Mouse (Mus musculus): ENCODE results near the gene Npm1. TPM values are rescaled to one million over a fixed set of nuclear protein-coding genes. Genes with fewer than 3 reads are reported as not detected.

The Npm1 gene
- polyA plus RNA-seq, 1 experiment = 166 TPM

DNA sequence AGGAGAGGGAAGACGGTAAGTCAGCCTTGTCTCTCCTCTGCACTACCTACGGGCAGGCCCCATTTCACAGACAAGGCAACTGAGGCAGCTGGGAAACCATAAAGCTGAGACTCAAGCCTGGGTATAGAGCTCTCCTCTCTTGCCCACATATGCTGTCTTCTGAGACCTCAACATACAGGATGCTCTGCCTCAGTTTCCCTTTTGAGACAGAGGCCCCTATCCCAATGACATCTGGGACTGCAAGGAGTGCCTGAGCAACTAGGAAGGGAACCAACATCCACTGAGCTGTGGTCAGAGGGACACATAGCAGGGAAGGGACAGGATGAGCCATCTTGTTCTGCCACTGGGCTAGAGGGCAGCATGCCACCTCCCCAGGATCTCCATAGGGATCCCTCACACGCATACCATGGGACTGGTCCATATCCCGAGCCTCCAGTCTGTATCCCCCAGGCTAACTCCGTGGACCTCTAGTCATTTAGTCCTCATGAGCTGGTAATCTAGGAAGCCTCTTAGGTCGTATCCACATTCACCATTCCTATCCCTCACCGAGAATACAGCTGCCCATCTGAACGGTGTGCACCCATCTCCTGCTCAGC is 28.5 kb downstream of the Npm1 start:
- TF ChIP-seq POLR2A (IDR thresholded peaks at IDR 0.05; ENCODE audit: control insufficient read depth, extremely low read depth, insufficient read depth, low read length, poor library complexity) (no peak), CTCF (IDR thresholded peaks at IDR 0.05; ENCODE audit: borderline replicate concordance, control insufficient read depth, extremely low read depth, insufficient read depth, low read length, poor library complexity) (no peak)
- 92% methylated on average over 8 of the region's 8 CpGs for WGBS
- Histone ChIP-seq H3K4me1 (replicated peaks; ENCODE audit: control insufficient read depth, insufficient read depth, low read length) (no peaks in the 10 kb centered on the region), H3K4me3 (ENCODE audit: control insufficient read depth, insufficient read depth, low read length) (no peak overlapping the region), H3K27me3 (ENCODE audit: control insufficient read depth, insufficient read depth, low read length) (no peaks in the 10 kb centered on the region), H3K27ac (ENCODE audit: control insufficient read depth, insufficient read depth, low read length) (no peak overlapping the region), H3K36me3 (ENCODE audit: control insufficient read depth, insufficient read depth, low read length) (no peaks in the 10 kb centered on the region)
- DNase-seq = no peak

DNA sequence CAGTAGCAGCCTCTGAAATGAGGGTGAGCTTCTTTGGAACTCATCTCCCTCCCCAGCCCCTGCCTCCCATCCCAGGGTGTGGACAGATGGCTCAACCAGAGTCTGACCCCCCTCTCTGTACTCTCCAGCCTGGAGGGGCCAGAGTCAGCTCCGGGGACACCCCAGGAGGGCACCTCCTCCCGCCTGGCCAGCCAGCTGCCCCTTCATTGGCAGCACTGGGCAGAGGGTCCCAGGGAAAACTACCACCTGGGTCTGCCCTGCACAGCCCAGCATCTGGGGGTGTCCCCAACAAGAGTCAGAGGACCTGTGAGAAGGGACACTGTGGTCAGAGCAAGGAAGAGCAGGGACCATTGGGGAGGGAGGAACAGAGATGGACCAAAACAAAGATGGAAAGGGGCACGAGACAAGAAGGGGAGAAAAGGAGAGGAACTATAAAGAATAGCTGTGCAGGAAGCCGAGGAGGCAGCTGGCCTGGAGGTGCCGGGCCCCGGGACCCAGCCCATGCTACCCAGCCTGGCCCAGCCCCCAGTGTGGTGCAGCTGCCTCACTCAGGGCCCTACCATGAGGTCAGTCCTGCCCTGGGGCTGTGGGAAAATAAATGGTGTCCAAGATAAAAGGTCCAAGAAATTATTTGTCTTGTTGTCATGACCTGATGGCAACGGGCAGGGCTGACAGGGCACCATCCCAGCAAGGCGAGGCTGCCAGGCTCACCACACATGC is 30.2 kb downstream of the Npm1 start:
- WGBS = 66% methylated on average over 8 of the region's 8 CpGs
- TF ChIP-seq POLR2A (IDR thresholded peaks at IDR 0.05; ENCODE audit: control insufficient read depth, extremely low read depth, insufficient read depth, low read length, poor library complexity) (no peak), CTCF (IDR thresholded peaks at IDR 0.05; ENCODE audit: borderline replicate concordance, control insufficient read depth, extremely low read depth, insufficient read depth, low read length, poor library complexity) (no peak)

DNA sequence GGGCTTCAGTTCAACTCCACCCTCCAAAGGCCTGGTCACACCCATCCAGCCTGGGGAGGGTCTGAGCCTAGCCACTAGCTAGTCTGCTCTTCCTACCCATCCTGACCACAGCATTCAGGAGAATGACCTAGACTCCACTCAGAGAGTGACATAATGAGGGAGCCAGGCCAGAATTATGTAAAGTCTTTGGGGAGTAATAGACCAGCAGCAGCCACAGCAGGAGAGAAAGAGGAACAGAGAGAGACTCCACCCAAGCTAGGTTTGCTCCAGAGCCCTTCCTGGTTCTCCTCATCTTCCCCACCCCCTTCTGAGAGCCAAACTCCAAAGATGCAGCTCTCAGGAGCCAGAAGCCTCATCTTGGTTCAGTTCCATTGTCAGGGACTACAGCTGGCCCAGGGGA is 35.9 kb downstream of the Npm1 start:
- TF ChIP-seq POLR2A (IDR thresholded peaks at IDR 0.05; ENCODE audit: control insufficient read depth, extremely low read depth, insufficient read depth, low read length, poor library complexity) (no peak), CTCF (IDR thresholded peaks at IDR 0.05; ENCODE audit: borderline replicate concordance, control insufficient read depth, extremely low read depth, insufficient read depth, low read length, poor library complexity) (no peak)
- Histone ChIP-seq H3K27me3 (ENCODE audit: control insufficient read depth, insufficient read depth, low read length) (peaks cover 8% of the 10 kb centered on the region), H3K36me3 (ENCODE audit: control insufficient read depth, insufficient read depth, low read length) (no peaks in the 10 kb centered on the region), H3K4me1 (replicated peaks; ENCODE audit: control insufficient read depth, insufficient read depth, low read length) (no peaks in the 10 kb centered on the region), H3K27ac (ENCODE audit: control insufficient read depth, insufficient read depth, low read length) (no peak overlapping the region), H3K4me3 (ENCODE audit: control insufficient read depth, insufficient read depth, low read length) (no peak overlapping the region)
- DNase-seq = no peak

More for the DNA sequence above, 30.2 kb downstream of the Npm1 start:
- no peaks in the 10 kb centered on the region for H3K36me3 ChIP-seq (ENCODE audit: control insufficient read depth, insufficient read depth, low read length)
- H3K4me1 ChIP-seq (replicated peaks; ENCODE audit: control insufficient read depth, insufficient read depth, low read length) = no peaks in the 10 kb centered on the region
- H3K27me3 ChIP-seq (ENCODE audit: control insufficient read depth, insufficient read depth, low read length) = no peaks in the 10 kb centered on the region
- no peak overlapping the region for H3K27ac ChIP-seq (ENCODE audit: control insufficient read depth, insufficient read depth, low read length)
- DNase-seq = no peak
- no peak overlapping the region for H3K4me3 ChIP-seq (ENCODE audit: control insufficient read depth, insufficient read depth, low read length)

DNA sequence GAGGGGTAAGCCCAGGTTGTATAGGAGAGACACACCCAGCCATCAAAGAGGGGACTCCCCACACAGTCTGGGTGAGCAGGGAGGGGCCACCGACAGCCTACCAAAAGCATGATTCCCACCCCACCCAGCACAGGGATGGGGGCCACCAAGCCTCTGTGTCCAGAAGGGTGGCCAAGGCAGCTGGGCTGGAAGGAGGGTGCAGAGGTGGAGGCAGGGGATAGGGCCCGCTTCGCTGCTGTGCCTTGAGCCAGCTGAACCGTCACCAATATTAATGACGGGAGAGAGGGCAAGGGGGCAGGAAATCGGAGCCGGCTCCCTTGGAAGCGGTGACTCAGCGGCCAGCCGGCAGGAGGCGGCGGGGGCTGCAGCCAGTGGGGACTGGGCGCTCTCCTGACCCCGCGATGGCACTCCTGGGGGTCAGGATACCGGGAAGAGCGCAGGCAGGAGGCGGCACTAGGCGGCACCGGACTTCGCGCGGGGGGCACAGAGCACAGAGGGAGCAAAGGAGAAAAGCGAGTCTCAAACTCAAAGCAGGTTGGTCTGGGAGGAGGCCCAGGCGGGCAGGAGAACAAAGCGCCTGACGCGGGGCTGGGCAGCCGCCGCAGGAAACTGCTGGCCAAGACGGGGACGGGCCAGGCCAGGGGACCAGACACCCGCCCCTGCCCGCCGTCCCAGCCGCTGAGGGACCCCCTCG is 40.3 kb downstream of the Npm1 start:
- Histone ChIP-seq H3K27me3 (ENCODE audit: control insufficient read depth, insufficient read depth, low read length) (peaks cover 8% of the 10 kb centered on the region), H3K4me3 (ENCODE audit: control insufficient read depth, insufficient read depth, low read length) (no peak overlapping the region), H3K4me1 (replicated peaks; ENCODE audit: control insufficient read depth, insufficient read depth, low read length) (no peaks in the 10 kb centered on the region), H3K36me3 (ENCODE audit: control insufficient read depth, insufficient read depth, low read length) (no peaks in the 10 kb centered on the region), H3K27ac (ENCODE audit: control insufficient read depth, insufficient read depth, low read length) (no peak overlapping the region)
- TF ChIP-seq CTCF (IDR thresholded peaks at IDR 0.05; ENCODE audit: borderline replicate concordance, control insufficient read depth, extremely low read depth, insufficient read depth, low read length, poor library complexity) (no peak), POLR2A (IDR thresholded peaks at IDR 0.05; ENCODE audit: control insufficient read depth, extremely low read depth, insufficient read depth, low read length, poor library complexity) (no peak)
- WGBS = 6% methylated on average over 37 of the region's 37 CpGs
- no peak for DNase-seq

DNA sequence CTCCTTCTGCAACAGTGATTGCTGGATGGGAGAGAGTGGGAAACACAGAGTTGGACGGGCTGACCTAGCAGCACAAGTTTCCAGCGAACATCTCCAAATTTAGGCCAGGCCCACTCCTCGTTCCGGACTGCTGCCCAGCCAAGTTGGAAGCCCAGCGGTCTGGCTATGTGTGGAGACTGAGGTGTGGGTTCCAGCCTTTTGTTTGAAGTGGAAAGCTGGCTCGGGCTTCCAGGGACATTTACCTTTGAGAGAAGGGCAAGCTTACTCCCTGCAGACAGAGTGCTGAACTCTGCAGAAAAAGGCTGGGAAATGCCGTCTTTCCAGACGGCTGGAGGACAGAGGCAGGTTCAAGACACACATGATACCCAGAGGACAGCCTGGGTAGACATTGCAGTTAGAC is 43.5 kb downstream of the Npm1 start:
- H3K4me1 ChIP-seq (replicated peaks; ENCODE audit: control insufficient read depth, insufficient read depth, low read length) = no peaks in the 10 kb centered on the region
- H3K27me3 ChIP-seq (ENCODE audit: control insufficient read depth, insufficient read depth, low read length) = peaks cover 8% of the 10 kb centered on the region
- TF ChIP-seq CTCF (IDR thresholded peaks at IDR 0.05; ENCODE audit: borderline replicate concordance, control insufficient read depth, extremely low read depth, insufficient read depth, low read length, poor library complexity) (no peak), POLR2A (IDR thresholded peaks at IDR 0.05; ENCODE audit: control insufficient read depth, extremely low read depth, insufficient read depth, low read length, poor library complexity) (no peak)
- H3K27ac ChIP-seq (ENCODE audit: control insufficient read depth, insufficient read depth, low read length) = no peak overlapping the region
- DNase-seq = no peak
- H3K36me3 ChIP-seq (ENCODE audit: control insufficient read depth, insufficient read depth, low read length) = no peaks in the 10 kb centered on the region
- 86% methylated on average over 8 of the region's 8 CpGs for WGBS
- no peak overlapping the region for H3K4me3 ChIP-seq (ENCODE audit: control insufficient read depth, insufficient read depth, low read length)

DNA sequence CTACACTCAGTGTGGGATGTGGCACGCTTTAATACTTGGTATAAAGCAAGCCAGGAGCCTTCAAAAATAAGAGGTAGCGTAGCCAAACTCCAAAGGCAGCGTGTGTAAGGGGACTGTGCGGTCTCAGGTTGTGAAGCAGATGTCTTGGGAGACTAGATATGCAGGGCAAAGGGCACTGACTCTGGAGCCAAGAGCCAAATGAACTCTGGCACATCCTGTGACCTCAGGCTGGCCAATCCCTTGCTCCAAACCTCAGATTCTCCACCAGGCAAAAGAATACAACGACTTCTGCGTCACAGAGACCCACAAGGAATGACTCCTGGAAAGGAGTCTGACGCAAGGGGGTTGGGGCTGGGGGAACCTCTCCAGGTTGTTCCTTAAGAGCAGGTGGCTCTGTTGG is 43.9 kb downstream of the Npm1 start:
- no peaks in the 10 kb centered on the region for H3K4me1 ChIP-seq (replicated peaks; ENCODE audit: control insufficient read depth, insufficient read depth, low read length)
- TF ChIP-seq POLR2A (IDR thresholded peaks at IDR 0.05; ENCODE audit: control insufficient read depth, extremely low read depth, insufficient read depth, low read length, poor library complexity) (no peak), CTCF (IDR thresholded peaks at IDR 0.05; ENCODE audit: borderline replicate concordance, control insufficient read depth, extremely low read depth, insufficient read depth, low read length, poor library complexity) (no peak)
- DNase-seq = no peak
- WGBS = 85% methylated on average over 7 of the region's 7 CpGs
- H3K27me3 ChIP-seq (ENCODE audit: control insufficient read depth, insufficient read depth, low read length) = peaks cover 8% of the 10 kb centered on the region
- no peak overlapping the region for H3K4me3 ChIP-seq (ENCODE audit: control insufficient read depth, insufficient read depth, low read length)
- no peak overlapping the region for H3K27ac ChIP-seq (ENCODE audit: control insufficient read depth, insufficient read depth, low read length)
- no peaks in the 10 kb centered on the region for H3K36me3 ChIP-seq (ENCODE audit: control insufficient read depth, insufficient read depth, low read length)

Measured in thymus, adult 2 months (tissue).